In genomic region chr5:114065161-114065560, GRCm38 (mm10) we compare ENCODE assay signal across 9 mouse cellular contexts. TPM values are rescaled to one million over a fixed set of nuclear protein-coding genes. Genes with fewer than 3 reads are reported as not detected.
DNase-seq lines count a peak whose midpoint lies in the region; ATAC-seq and TF ChIP-seq lines count a peak whose summit lies in the region.
"Had no signal": no experiment of that assay in that cellular context is flagged by ENCODE, and none has a peak within 500 bp of the region (broad histone marks: within the 10 kb centered on the region; RNA-seq: fewer than 3 reads in every experiment).

Gene Usp30, plus strand, starts transcription at chr5:114065461.

- H3K36me3 ChIP-seq in heart, adult 2 months (ENCODE audit: control insufficient read depth, insufficient read depth, low read length), result no peaks in the 10 kb centered on the region
- no peaks in the 10 kb centered on the region for H3K36me3 ChIP-seq in C2C12 (ENCODE audit: control insufficient read depth, insufficient read depth)
- no peaks in the 10 kb centered on the region for H3K36me3 ChIP-seq in forebrain, embryonic 10.5 days (replicated peaks)

- H3K27ac ChIP-seq in heart, adult 2 months, result no peak within 1 kb of the TSS
- no peak within 1 kb of the TSS for H3K27ac ChIP-seq in forebrain, embryonic 10.5 days

- no peaks in the 10 kb centered on the region for H3K27me3 ChIP-seq in heart, adult 2 months (ENCODE audit: control insufficient read depth, insufficient read depth, low read length)
- peaks cover 36% of the 10 kb centered on the region for H3K27me3 ChIP-seq in C2C12 (ENCODE audit: control insufficient read depth, insufficient read depth, insufficient read length)
- H3K27me3 ChIP-seq in forebrain, embryonic 10.5 days (ENCODE audit: poor library complexity, severe bottlenecking), result no peaks in the 10 kb centered on the region

- no peak within 1 kb of the TSS for H3K4me3 ChIP-seq in heart, adult 2 months
- no peak within 1 kb of the TSS for H3K4me3 ChIP-seq in C2C12 (ENCODE audit: insufficient read depth, poor library complexity, severe bottlenecking)
- H3K4me3 ChIP-seq in forebrain, embryonic 10.5 days, result no peak within 1 kb of the TSS
- H3K4me3 ChIP-seq: erythroblast, embryonic 14.5 days had no signal

- no peak for TF ChIP-seq CTCF in heart, adult 2 months (IDR thresholded peaks at IDR 0.05)
- no peak for TF ChIP-seq CTCF in C2C12 (IDR thresholded peaks at IDR 0.05; ENCODE audit: control insufficient read depth, insufficient read depth, insufficient read length)

- no peak within 1 kb of the TSS for H3K9ac ChIP-seq in heart, adult 2 months (ENCODE audit: low read depth, low read length)

- no peak for ATAC-seq in megakaryocyte, adult 5-6 weeks (ENCODE audit: poor library complexity, severe bottlenecking)

- TF ChIP-seq POLR2A in heart, adult 2 months (IDR thresholded peaks at IDR 0.05; ENCODE audit: insufficient read depth, low read depth, low read length), result no peak

- no peaks in the 10 kb centered on the region for H3K79me2 ChIP-seq in heart, adult 2 months (replicated peaks; ENCODE audit: control insufficient read depth, insufficient read depth, low read length)
- no peaks in the 10 kb centered on the region for H3K79me2 ChIP-seq in C2C12 (ENCODE audit: control insufficient read depth, insufficient read depth)

- no peaks in the 10 kb centered on the region for H3K4me1 ChIP-seq in heart, adult 2 months (ENCODE audit: control insufficient read depth, insufficient read depth, low read length)
- 0 out of 2 replicates have a peak, but pooled peaks cover 4% of the 10 kb centered on the region for H3K4me1 ChIP-seq in forebrain, embryonic 10.5 days

- TF ChIP-seq EP300 in heart, adult 2 months (IDR thresholded peaks at IDR 0.05; ENCODE audit: insufficient read depth, low read depth, low read length), result no peak

- H3K79me3 ChIP-seq in C2C12 (ENCODE audit: low read depth), result no peaks in the 10 kb centered on the region

- DNase-seq in heart, adult 2 months, result no peak
- DNase-seq in heart, adult 9 months (ENCODE audit: low spot score in 2 of 2), result no peak
- DNase-seq in forebrain, embryonic 10.5 days (ENCODE audit: extremely low spot score, low spot score), result no peak
- DNase-seq in left cerebral cortex, postnatal 36 days (ENCODE audit: low spot score in 2 of 2), result no peak
- DNase-seq in spleen, postnatal 10 days (ENCODE audit: low spot score in 2 of 2), result no peak
- no peak for DNase-seq in kidney, adult 9 months

- no peak within 1 kb of the TSS for H3ac ChIP-seq in C2C12 (ENCODE audit: control insufficient read depth, insufficient read length, low read depth)

- H3K9me3 ChIP-seq in forebrain, embryonic 10.5 days, result no peaks in the 10 kb centered on the region

- 87% methylated on average over 6 of the region's 6 CpGs for WGBS in heart, adult 2 months
- 94% methylated on average over 6 of the region's 6 CpGs for WGBS in forebrain, embryonic 10.5 days

- intact Hi-C loops in heart, adult 2 months (cut with DNase I), result no loop called here
- intact Hi-C loops in left cerebral cortex, postnatal 36 days (cut with DNase I), result no loop called here

TF ChIP-seq in C2C12, 6 proteins besides CTCF, POLR2A, EP300 and RAD21:
- TF ChIP-seq MYOD1 (IDR thresholded peaks at IDR 0.05; ENCODE audit: control insufficient read depth, insufficient read length, low read depth) (no peak), MAX (IDR thresholded peaks at IDR 0.05) (no peak), CEBPB (IDR thresholded peaks at IDR 0.05; ENCODE audit: low read depth) (no peak), MYOG (IDR thresholded peaks at IDR 0.05; ENCODE audit: control insufficient read depth, extremely low read depth, insufficient read length) (no peak), USF1 (IDR thresholded peaks at IDR 0.05; ENCODE audit: low read depth) (no peak), FOSL1 (IDR thresholded peaks at IDR 0.05; ENCODE audit: insufficient read depth, low read length, poor library complexity, severe bottlenecking) (no peak)

RNA-seq across cellular contexts. Expression of gene Usp30, which starts in this region (rescaled TPM):
- 10 to 100 TPM; 10.1 to 11.2 TPM for total RNA-seq in heart, adult 2 months (2021)
- polyA plus RNA-seq in heart, adult 2 months (2012; rRNA removed), result 11.2 and 13.3 TPM in 2 replicates
- 11.2 TPM for polyA plus RNA-seq in C2C12 (2012; fragmentation: generic; extraction: Trizol)
- polyA plus RNA-seq in forebrain, embryonic 10.5 days (2016; fragmentation: Nextera tagmentation; extraction: Ambion mirVana), result 12.4 and 12.7 TPM in 2 replicates
- total RNA-seq in left cerebral cortex, postnatal 36 days (2021), result 10 to 100 TPM; 38.5 to 42.0 TPM
- total RNA-seq in megakaryocyte, adult 5-6 weeks (2015), result 2.8 and 7.2 TPM in 2 replicates
- 3.5 and 4.7 TPM in 2 replicates for total RNA-seq in megakaryocyte, adult 5-6 weeks (2017)
